Mouse (Mus musculus) cerebellum, postnatal 25 days (tissue): ENCODE measurements around the gene Kif13a.

ENCODE experiments used
- DNase-seq, 2 experiments: peaks; one replicate each; pipeline ENCODE4 v3.0.0; 2021; ENCODE audit warnings: mixed read lengths in 2 of 2

The Kif13a gene

GRCm38 (mm10) chr13:46725227-46725626 is 204.4 kb downstream of the Kif13a start:
- DNase-seq = no peak

GRCm38 (mm10) chr13:46724371-46724770 is 205.3 kb downstream of the Kif13a start:
- no peak for DNase-seq

GRCm38 (mm10) chr13:46721009-46721408 is 208.7 kb downstream of the Kif13a start:
- DNase-seq = no peak

- no peak for DNase-seq
These were observed 210.7 kb downstream of the Kif13a start for GRCm38 (mm10) chr13:46718893-46719400.

- no peak for DNase-seq
These were observed 213.6 kb downstream of the Kif13a start for GRCm38 (mm10) chr13:46715976-46716639.

GRCm38 (mm10) chr13:46713486-46713885 is 216.2 kb downstream of the Kif13a start:
- DNase-seq = no peak

GRCm38 (mm10) chr13:46703138-46703537 is 226.5 kb downstream of the Kif13a start:
- DNase-seq = peak in 1 of 2 experiments; percentile 13

GRCm38 (mm10) chr13:46701486-46701885 is 228.2 kb downstream of the Kif13a start:
- no peak for DNase-seq

GRCm38 (mm10) chr13:46699372-46699771 is 230.3 kb downstream of the Kif13a start:
- DNase-seq = no peak
